Mouse (Mus musculus): ENCODE measurements around the gene Slc25a42. TPM values are rescaled to one million over a fixed set of nuclear protein-coding genes. Genes with fewer than 3 reads are reported as not detected.

The Slc25a42 gene
- polyA plus RNA-seq, 1 experiment from 2014 or later, result 3.6 TPM

DNA sequence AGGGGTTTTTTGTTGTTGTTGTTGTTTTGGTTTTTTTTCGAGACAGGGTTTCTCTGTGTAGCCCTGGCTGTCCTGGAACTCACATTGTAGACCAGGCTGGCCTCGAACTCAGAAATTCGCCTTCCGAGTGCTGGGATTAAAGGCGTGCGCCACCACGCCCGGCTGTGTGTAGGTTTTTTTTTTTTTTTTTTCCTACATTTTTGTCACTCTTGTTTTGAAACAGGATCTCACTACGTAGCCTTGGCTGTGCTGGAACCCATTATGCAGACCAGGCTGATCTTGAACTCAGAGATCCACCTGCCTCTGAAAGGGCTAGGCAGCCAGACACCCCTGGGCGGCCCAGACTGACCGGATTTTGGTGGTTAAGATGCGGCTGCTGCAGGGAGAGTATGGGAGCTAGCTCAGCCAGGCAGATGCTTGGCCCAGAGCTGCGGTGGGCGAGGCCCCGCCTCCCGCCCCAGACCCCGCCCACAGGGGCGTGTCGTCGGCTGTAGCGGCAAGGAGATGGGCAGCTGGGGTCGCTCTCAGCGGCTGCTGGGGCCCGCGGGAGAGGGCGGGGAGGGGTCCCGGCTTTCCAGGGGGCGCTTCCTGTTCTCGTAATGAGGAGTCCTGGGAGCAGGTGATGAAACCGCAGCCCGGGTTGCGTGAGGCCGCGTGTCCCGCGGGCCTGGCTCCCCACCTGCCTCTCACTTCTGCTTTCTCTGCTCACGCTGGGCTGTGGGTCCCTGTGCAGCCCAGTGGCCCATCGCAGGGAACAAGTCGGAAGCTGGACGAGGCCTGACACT, 53.8 kb downstream of the Slc25a42 start:
- Histone ChIP-seq H3K4me1 (peaks cover 17% of the 10 kb centered on the region), H3K9me3 (replicated peaks) (no peaks in the 10 kb centered on the region), H3K27ac (peak overlapping the region; percentile 69), H3K4me3 (peak overlapping the region; percentile 54), H3K36me3 (no peaks in the 10 kb centered on the region), H3K27me3 (ENCODE audit: low read depth, poor library complexity, severe bottlenecking) (peaks cover 32% of the 10 kb centered on the region)
- peak; percentile 89 for DNase-seq (ENCODE audit: low spot score)
- 13% methylated on average over 40 of the region's 40 CpGs for WGBS

DNA sequence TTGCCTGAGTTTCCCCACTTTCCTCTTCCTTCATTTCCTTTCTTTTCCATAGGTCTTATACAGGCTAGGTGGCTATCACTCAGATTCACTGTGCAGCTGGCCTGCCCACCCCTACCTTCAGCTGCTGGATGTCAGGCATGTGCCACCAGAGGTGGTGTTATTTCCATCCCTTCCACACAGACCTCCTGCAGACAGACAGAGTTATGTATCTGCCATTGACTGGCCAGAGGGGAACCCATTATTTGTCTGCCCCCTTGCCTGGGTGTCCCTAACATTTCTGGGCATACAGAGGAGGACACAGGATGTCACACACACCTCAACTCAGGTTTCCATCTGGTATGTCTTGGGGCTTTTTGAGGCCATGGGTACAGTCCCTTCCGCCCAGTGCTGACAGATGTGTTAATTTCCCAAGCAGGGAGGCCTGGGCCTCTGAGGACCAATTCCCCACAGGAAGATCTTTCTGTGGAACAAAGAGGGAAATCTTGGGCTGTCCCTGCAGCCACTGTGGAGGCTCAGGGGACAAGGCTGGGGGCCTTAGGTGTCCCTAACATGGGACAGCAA, 54.8 kb downstream of the Slc25a42 start:
- Histone ChIP-seq H3K4me1 (peaks cover 23% of the 10 kb centered on the region), H3K9me3 (replicated peaks) (no peaks in the 10 kb centered on the region), H3K4me3 (no peak overlapping the region), H3K27me3 (ENCODE audit: low read depth, poor library complexity, severe bottlenecking) (peaks cover 37% of the 10 kb centered on the region), H3K36me3 (no peaks in the 10 kb centered on the region), H3K27ac (no peak overlapping the region)
- no peak for DNase-seq (ENCODE audit: low spot score)
- WGBS, result 85% methylated on average over 1 of the region's 1 CpGs

DNA sequence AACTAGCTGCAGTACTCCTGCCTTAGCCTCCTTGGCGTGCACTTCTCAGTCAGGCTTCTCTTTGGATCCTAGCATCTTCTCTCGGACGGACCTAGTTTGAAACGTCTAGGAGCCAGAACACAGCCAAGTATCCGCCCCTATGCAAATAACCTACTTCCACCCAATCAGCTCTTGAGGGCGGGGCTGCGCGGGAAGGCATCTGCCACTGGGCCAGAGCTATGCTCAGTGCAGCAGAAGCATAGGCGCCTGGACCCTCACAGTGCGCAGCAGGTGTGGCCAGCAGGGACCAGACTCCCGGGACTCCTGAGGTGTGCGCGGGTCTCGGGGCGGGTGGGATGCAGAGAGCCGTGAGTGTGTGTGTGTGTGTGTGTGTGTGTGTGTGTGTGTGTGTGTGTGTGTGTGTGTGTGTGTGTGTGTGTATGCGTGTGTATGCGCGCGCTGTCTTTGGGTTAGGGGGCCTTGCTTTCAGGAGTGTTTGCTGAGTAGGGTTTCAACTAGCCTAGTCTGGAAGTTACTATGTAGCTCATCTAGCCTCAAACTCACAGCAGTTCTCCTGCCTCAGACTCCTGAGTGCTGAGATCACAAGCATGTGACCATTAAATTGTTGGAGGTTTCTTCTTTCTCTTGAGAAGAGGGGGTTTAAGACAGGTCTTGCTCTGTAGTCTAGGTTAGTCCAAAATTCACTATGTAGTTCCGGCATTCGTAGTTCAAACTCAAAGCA, 59.4 kb downstream of the Slc25a42 start:
- H3K27me3 ChIP-seq (ENCODE audit: low read depth, poor library complexity, severe bottlenecking), result peaks cover 54% of the 10 kb centered on the region
- 10% methylated on average over 19 of the region's 22 CpGs for WGBS
- peak overlapping the region; percentile 35; the same call in 1 of the 2 replicates for H3K4me3 ChIP-seq
- H3K27ac ChIP-seq, result no peak overlapping the region
- DNase-seq (ENCODE audit: low spot score), result peak; percentile 83
- no peaks in the 10 kb centered on the region for H3K36me3 ChIP-seq
- no peaks in the 10 kb centered on the region for H3K9me3 ChIP-seq (replicated peaks)
- peaks cover 17% of the 10 kb centered on the region for H3K4me1 ChIP-seq

DNA sequence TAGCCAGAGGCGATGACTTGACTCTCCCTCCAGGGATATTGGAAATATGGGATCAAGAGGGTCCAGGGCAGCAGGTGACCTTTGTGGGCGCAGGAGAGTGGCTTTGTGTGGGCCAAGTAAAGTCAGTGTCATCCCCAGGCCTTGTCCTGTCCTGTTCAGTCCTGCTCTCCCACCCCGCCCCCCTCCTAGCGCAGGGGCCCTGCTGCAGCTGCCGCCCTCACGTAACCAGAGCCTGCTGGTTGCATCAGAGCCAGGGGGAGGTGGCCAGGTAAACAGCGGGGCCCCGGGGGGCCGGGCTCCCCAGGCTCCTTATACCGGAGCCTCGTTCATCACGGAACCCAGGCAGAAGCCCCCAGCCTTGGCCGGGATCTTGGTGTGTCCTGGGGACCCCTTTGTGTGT, 61.9 kb downstream of the Slc25a42 start:
- no peak overlapping the region for H3K27ac ChIP-seq
- H3K4me3 ChIP-seq, result no peak overlapping the region
- peaks cover 17% of the 10 kb centered on the region for H3K4me1 ChIP-seq
- 14% methylated on average over 13 of the region's 13 CpGs for WGBS
- H3K27me3 ChIP-seq (ENCODE audit: low read depth, poor library complexity, severe bottlenecking), result peaks cover 36% of the 10 kb centered on the region
- H3K36me3 ChIP-seq, result peaks cover 24% of the 10 kb centered on the region
- H3K9me3 ChIP-seq (replicated peaks), result no peaks in the 10 kb centered on the region
- DNase-seq (ENCODE audit: low spot score), result peak; percentile 54

DNA sequence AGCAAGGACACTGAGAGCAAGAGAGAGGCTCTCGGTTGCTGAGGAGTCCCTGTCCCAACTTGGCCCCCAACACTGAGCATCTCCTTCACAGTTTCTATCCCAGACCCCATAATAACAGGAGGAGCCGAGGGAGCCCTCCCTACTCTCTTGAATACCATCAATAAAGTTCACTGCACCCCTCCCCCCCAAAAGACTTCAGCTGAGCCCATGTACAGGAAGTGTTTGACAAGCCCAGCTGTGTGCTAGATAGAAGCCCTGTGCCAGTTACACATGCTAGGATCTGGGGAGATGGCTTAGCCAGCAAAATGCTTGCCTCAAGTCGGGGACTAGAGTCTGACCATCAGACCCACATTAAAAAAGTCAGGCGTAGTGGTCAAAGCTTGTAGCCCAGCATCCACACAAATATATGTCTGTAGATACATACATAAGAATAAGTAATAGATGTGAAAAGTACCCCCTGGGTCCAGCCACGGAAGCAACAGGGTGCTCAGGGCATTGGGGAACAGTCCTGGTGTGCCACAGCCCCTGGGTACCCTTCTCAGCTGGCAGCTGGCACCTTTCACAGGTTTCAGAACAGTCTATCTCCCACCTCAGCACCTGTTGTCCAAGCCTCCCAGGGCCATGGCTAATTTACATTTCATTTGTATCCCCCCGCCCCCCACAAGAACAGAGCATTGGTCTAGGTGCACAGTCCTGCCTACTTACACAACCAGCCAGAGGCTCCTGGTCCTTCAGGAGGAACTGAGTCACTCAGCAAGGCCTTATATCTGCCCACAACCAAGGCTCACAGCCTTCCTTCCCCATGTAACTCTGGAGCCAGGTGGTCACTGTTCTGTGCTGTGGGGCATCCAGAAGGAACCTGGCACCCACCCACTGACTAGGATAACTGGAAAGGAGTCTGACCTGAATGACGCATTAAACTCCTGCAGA, 64.2 kb downstream of the Slc25a42 start:
- Histone ChIP-seq H3K4me1 (peaks cover 17% of the 10 kb centered on the region), H3K36me3 (peaks cover 45% of the 10 kb centered on the region), H3K9me3 (replicated peaks) (no peaks in the 10 kb centered on the region), H3K27ac (no peak overlapping the region), H3K27me3 (ENCODE audit: low read depth, poor library complexity, severe bottlenecking) (peaks cover 28% of the 10 kb centered on the region), H3K4me3 (no peak overlapping the region)
- DNase-seq (ENCODE audit: low spot score), result no peak
- 89% methylated on average over 7 of the region's 7 CpGs for WGBS

DNA sequence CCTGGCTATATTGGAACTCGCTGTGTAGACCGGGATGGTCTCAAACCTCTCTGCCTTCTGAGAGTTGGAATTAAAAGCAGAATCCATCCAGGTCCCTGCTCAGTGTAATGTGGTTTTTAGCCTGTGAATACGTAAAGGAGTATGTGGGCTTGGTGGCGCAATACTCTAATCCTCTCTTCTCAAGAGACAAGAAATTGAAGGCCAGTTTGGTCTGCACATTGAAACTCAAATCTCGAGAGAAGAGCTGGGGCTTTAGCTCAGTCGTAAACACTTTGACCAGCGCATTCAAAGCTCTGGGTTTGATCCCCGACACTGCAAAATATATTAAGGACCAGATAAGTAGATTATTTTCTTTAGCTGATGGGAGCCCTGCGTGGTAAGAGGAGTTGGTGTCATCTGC, 72.1 kb downstream of the Slc25a42 start:
- H3K4me3 ChIP-seq, result peak overlapping the region; percentile 89
- WGBS, result 16% methylated on average over 9 of the region's 9 CpGs
- H3K27me3 ChIP-seq (ENCODE audit: low read depth, poor library complexity, severe bottlenecking), result no peaks in the 10 kb centered on the region
- H3K27ac ChIP-seq, result peak overlapping the region; percentile 89
- H3K4me1 ChIP-seq, result peaks cover 20% of the 10 kb centered on the region
- H3K36me3 ChIP-seq, result peaks cover 62% of the 10 kb centered on the region
- H3K9me3 ChIP-seq (replicated peaks), result no peaks in the 10 kb centered on the region
- no peak for DNase-seq (ENCODE audit: low spot score)

DNA sequence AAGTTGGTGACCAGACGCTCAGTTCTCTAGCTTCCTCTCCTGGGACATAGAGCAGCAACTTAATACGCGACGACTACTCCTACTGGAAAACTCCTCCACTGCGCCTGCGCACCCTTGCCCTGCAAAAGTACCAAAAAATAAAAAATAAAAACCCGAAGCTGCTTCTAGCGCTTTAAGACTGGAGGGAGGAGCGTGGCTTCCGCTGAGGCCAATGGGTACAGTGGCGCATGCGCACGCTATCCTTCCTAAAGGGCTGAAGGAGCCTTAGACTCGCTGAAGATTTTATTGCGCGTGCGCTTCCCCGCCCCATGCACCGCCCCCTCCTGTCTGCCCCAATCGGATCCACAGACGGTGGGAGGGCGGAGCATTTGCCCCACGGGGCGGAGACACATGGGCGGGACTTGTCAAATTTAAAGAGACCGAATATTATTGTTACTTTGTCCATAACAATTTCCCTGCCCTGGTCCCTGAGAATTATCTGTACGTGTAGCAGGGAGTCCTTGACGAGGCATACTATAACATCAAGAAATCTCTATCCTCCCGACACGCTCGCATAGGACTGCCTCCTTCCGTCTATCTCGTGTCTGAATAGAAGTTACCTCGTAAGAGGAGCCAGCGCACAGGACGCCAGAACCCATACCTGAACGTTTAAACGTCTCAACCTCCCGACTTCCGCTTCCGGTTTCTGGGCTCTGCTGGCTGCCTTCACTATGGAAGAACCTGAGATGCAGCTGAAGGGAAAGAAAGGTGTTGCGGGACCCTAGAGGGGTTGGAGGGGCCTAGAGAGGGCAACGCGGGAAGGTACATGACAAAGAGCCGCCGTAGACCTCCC, 72.9 kb downstream of the Slc25a42 start, which contains the start of the genes Rfxank, Borcs8 and Mef2b:
Rfxank (minus strand) TSS at position 129 of the 832 bp plus-strand sequence.
Borcs8 (plus strand) TSS at position 474 of the 832 bp plus-strand sequence.
Mef2b (plus strand) TSS at position 686 of the 832 bp plus-strand sequence.
- DNase-seq (ENCODE audit: low spot score), result peak; percentile 98
- Histone ChIP-seq H3K9me3 (replicated peaks) (no peaks in the 10 kb centered on the region), H3K4me1 (peaks cover 20% of the 10 kb centered on the region), H3K36me3 (peaks cover 62% of the 10 kb centered on the region), H3K4me3 (peak within 1 kb of the TSS; percentile 89), H3K27me3 (ENCODE audit: low read depth, poor library complexity, severe bottlenecking) (no peaks in the 10 kb centered on the region), H3K27ac (peak within 1 kb of the TSS; percentile 89)
- WGBS, result under 1% methylated on average over 46 of the region's 46 CpGs

DNA sequence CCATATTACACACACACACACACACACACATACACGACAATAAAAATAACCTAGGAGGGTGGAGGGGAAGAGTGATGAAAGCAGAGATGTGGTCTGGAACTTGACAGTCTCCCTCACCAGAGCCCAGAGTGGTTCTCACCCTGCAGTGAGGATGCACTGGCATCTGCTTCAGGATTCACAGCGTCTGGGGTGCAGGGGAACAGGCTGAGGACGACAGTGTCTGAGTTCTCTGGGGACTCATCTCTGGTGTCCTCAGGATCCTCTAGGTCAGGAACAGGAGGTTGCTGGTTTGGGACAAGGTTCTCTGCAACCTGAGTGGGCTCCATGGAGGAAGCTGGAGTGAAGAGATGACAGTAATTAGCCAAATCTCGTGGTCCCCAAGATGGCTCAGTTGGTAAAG, 74.2 kb downstream of the Slc25a42 start:
- no peak for DNase-seq (ENCODE audit: low spot score)
- H3K4me1 ChIP-seq, result peaks cover 20% of the 10 kb centered on the region
- peak overlapping the region; percentile 89 for H3K4me3 ChIP-seq
- H3K27me3 ChIP-seq (ENCODE audit: low read depth, poor library complexity, severe bottlenecking), result no peaks in the 10 kb centered on the region
- no peaks in the 10 kb centered on the region for H3K9me3 ChIP-seq (replicated peaks)
- H3K36me3 ChIP-seq, result peaks cover 62% of the 10 kb centered on the region
- H3K27ac ChIP-seq, result no peak overlapping the region
- WGBS, result 83% methylated on average over 4 of the region's 4 CpGs

DNA sequence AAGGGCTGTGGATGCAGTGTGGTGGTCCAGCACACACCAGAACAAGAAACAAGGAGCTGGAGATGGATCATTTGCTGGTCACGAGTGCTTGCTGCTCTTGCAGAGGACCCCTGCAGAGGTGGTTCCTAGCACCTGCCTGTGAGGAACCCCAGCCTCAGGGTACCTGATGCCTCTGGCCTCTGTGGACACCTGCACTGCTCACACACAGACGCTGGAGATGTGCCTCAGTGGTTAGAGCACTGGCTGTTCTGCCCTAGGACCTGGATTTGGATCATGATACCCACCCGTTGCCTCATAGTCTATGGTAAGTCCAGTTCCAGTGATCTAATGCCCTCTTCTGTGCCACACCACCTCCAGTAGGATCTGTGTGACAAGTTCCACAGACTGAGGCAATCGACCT, 75.5 kb downstream of the Slc25a42 start:
- Histone ChIP-seq H3K4me1 (peaks cover 24% of the 10 kb centered on the region), H3K4me3 (no peak overlapping the region), H3K27ac (no peak overlapping the region), H3K27me3 (ENCODE audit: low read depth, poor library complexity, severe bottlenecking) (no peaks in the 10 kb centered on the region), H3K9me3 (replicated peaks) (no peaks in the 10 kb centered on the region), H3K36me3 (peaks cover 58% of the 10 kb centered on the region)
- DNase-seq (ENCODE audit: low spot score), result no peak
- WGBS, result 84% methylated on average over 4 of the region's 4 CpGs

DNA sequence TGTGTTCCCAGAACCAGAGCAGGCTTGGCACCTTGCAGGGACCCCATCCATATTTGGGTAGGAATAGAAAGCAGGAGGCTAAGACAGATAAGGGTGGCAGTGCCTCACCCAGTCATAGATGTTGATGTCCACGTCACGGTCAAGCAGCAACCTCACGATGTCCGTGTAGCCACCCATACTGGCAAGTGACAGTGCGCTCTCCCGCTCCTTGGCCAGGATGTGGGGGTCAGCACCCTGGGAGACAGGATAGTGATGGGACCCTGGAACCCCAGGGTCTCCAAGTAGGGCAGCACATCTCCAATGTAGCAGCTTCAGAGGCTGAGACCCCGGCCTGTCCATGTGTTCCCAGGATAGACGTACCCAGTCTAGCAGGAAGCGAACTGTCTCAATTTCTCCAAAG, 77.2 kb downstream of the Slc25a42 start:
- Histone ChIP-seq H3K27me3 (ENCODE audit: low read depth, poor library complexity, severe bottlenecking) (no peaks in the 10 kb centered on the region), H3K27ac (no peak overlapping the region), H3K9me3 (replicated peaks) (no peaks in the 10 kb centered on the region), H3K36me3 (peaks cover 58% of the 10 kb centered on the region), H3K4me1 (peaks cover 22% of the 10 kb centered on the region), H3K4me3 (no peak overlapping the region)
- WGBS, result 95% methylated on average over 9 of the region's 9 CpGs
- no peak for DNase-seq (ENCODE audit: low spot score)
